Mouse (Mus musculus): ENCODE results near the gene Nat14.
"Not testable (repeated sequence)": the region's sequence is repeated elsewhere in the genome, so short reads cannot be mapped to it uniquely, and the experiment has no call there.

Gene Nat14

DNA sequence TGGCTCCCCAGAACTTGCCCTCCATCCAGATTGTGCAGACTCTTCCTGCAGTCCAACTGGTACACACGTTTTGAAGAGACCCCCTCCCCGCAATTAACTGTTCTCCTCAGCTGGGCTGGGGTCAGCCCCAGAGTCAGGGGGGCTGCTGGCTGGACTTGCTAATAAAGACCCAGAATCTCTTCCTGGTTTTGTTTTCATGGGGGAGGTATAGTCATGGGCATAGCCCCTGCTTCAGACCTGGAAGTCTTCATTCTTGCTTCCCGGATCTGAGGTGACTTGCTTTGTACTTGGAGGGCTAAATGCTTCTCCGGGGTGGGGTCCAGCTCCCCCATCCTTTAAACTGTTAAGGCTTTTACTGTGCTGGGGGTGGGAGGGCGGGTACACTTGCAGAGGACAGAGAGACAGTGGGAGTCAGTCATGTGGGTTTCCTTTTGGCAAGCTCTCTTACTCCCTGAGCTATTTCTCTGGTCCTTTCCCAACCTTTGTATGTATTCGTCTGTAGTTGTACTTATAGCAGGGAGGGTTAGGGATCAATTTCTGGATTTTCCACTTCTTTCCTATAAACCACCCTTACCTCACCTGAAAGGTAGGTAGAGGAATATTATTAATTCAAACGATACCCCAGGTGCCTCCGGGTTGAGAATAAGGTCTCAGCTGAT is at the start of gene Nat14:
TSS of gene Nat14 (plus strand) at position 205 of the 659 bp plus-strand sequence.
- no peak for DNase-seq (ENCODE audit: low read depth)

GRCm38 (mm10) chr7:4876753-4877221 is 45.0 kb upstream of the Nat14 start, which contains the start of gene Isoc2a:
Isoc2a (plus strand) TSS chr7:4877153.
- peak; percentile 95 for DNase-seq (ENCODE audit: low read depth)

GRCm38 (mm10) chr7:4877226-4877625 is 44.6 kb upstream of the Nat14 start:
- no peak for DNase-seq (ENCODE audit: low read depth)

GRCm38 (mm10) chr7:4878186-4878585 is 43.6 kb upstream of the Nat14 start:
- peak; percentile 63 for DNase-seq (ENCODE audit: low read depth)

- DNase-seq (ENCODE audit: low read depth): not testable (repeated sequence)
Observed at GRCm38 (mm10) chr7:4879036-4879435, 42.8 kb upstream of the Nat14 start.

GRCm38 (mm10) chr7:4886680-4887079 is 35.1 kb upstream of the Nat14 start:
- DNase-seq (ENCODE audit: low read depth): no peak

DNA sequence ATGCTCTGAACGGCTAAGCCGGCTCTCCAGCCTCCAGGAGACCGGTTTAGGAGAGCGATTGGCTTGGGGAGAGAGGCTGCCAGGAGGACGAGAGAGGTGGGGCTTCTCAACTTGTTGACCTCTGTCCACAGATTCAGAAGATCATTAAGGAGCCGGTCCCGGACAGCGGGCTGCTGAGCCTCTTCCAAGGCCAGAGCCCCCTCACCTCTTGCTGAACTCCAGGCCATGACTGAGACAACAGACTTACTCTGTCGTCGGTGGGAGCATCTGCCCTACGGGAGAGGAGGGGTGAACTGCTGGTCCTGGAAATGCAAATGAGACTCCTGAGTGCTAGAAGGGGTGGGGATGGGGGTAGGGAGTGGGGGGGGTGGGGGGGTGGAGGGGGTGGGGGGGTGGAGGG is 26.6 kb upstream of the Nat14 start:
- DNase-seq (ENCODE audit: low read depth): no peak

DNA sequence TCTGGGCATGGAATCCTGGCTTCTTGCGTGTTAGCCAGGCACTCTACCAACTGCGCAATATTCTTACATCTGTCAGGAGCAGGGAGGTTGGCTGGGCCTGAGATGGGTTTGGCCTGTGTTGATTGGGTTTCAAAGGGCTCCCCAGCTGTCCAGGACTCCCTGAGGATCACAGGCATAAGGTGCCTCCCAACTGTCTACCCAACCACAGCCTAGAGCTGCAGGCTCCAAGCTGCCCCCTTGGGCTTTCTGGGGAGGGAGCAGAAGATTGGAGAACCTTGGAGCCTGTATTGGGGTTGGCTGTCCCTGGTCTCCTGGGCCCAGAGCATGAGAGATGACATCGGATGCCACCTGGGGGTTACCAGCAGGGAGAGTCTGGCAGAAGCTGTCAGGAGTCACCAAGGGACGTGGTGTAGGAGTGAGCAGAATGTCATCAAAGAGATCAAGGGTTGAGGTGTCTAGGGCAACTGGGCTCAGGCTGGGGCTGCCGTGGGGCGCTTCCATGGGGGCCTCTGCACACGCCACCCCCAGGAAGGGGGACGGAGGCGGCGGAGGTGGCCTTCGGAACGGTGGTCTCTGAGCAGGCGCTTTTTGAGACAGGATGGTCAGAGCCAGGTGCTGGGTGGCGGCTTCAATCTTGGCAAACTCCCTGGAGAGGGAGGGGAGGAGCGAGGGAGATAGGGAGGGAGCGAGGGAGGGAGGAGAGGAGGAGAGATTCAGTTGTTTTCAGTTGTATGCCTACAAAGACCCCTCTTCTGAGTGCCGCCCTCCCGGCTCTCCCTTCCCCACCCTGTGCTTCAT is 22.8 kb upstream of the Nat14 start:
- no peak for DNase-seq (ENCODE audit: low read depth)

- DNase-seq (ENCODE audit: low read depth): peak; percentile 47
Observed at GRCm38 (mm10) chr7:4899649-4900522, 21.9 kb upstream of the Nat14 start.

GRCm38 (mm10) chr7:4900523-4900851 is 21.3 kb upstream of the Nat14 start:
- DNase-seq (ENCODE audit: low read depth): no peak

- DNase-seq (ENCODE audit: low read depth): peak; percentile 62
Observed at GRCm38 (mm10) chr7:4901171-4901570, 20.7 kb upstream of the Nat14 start.

DNA sequence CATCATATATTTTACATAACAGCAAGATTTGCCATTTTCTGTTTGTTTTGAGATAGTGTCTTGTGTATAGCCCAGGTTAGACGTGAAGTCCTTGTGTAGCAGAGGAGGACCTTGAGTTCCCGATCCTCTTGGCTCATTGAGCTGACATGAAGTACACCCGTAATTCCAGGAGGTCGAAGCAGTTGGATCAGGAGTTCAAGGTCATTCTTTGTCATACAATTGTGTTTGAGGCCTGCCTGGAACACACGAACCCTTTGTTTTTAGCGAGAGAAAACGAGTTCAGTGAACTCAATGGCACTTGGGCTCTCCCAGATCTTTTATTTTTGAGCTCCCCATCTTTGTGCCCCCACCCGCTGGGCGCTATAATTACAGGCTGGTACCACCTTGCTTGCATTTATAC is 19.4 kb upstream of the Nat14 start:
- DNase-seq (ENCODE audit: low read depth): no peak

DNA sequence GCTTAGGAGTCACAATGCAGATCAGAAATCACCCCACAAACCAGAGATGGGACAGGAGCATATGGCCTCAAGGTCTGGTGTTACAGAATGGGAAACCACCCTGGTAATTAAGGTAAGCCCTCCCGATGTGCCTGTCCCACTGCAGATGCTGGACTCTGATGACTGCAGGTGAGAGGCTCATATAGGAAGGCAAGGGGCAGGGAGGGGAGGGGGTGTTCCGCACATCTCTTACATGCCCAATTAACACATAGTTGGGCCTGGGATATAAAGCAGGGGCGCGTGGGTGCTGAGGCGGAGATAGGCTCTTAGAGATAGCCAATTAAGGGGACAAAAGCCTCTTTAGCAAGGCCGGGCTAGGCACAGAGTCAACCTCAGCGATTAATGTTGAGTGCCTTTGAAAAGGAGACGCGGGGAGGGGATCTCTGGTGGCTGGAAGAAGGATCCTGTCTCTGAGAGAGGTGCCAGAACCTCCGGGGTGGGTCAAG is 15.3 kb upstream of the Nat14 start, which contains the start of gene Gm36210:
TSS of gene Gm36210 (minus strand) at position 51 of the 485 bp plus-strand sequence.
- no peak for DNase-seq (ENCODE audit: low read depth)

GRCm38 (mm10) chr7:4911561-4911960 is 10.3 kb upstream of the Nat14 start:
- peak; percentile 48 for DNase-seq (ENCODE audit: low read depth)

DNA sequence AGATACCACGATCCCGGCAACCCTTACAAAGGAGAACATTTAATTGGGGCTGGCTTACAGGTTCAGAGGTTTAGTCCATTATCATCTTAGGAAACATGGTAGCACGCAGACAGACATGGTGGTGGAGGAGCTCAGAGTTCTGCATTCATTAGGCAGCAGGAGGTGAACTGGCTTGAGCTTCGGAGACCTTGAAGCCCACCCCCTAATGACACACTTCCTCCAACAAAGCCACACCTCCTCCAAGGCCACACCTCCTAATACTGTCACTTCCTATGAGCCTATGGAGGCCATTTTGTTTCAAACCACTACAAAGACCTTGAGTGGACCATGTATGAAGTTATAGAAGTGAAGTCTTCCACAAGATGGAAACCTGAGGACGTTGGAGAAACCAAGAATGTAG is 9.6 kb upstream of the Nat14 start:
- no peak for DNase-seq (ENCODE audit: low read depth)

GRCm38 (mm10) chr7:4915007-4915665 is 6.7 kb upstream of the Nat14 start, which contains the start of gene Zfp628:
Zfp628 (plus strand) TSS chr7:4915217.
- DNase-seq (ENCODE audit: low read depth): peak; percentile 98

GRCm38 (mm10) chr7:4915669-4916416 is 6.0 kb upstream of the Nat14 start:
- DNase-seq (ENCODE audit: low read depth): peak; percentile 19

- no peak for DNase-seq (ENCODE audit: low read depth)
Observed at GRCm38 (mm10) chr7:4917494-4917893, 4.3 kb upstream of the Nat14 start.

- no peak for DNase-seq (ENCODE audit: low read depth)
Observed at GRCm38 (mm10) chr7:4918681-4919080, 3.1 kb upstream of the Nat14 start.

- DNase-seq (ENCODE audit: low read depth): no peak
Observed at GRCm38 (mm10) chr7:4919096-4919495, 2.7 kb upstream of the Nat14 start.

- no peak for DNase-seq (ENCODE audit: low read depth)
Observed at GRCm38 (mm10) chr7:4919971-4920370, 1.9 kb upstream of the Nat14 start.

Measured in naive thymus-derived CD4-positive, alpha-beta T cell, adult 2 months (primary cell).